Mouse (Mus musculus): ENCODE results near the gene Osgepl1. TPM values are rescaled to one million over a fixed set of nuclear protein-coding genes. Genes with fewer than 3 reads are reported as not detected.
"Not testable (repeated sequence)": the region's sequence is repeated elsewhere in the genome, so short reads cannot be mapped to it uniquely, and the experiment has no call there.

Osgepl1 gene
- polyA plus RNA-seq (2014; fragmentation: Nextera tagmentation; extraction: Ambion mirVana), result 30.1 and 35.5 TPM in 2 replicates

GRCm38 (mm10) chr1:53312989-53313967 is at the start of gene Osgepl1:
TSS of gene Osgepl1 (plus strand) at chr1:53313624.
- Histone ChIP-seq H3K27me3 (ENCODE audit: control insufficient read depth, insufficient read depth, low read length) (no peaks in the 10 kb centered on the region), H3K9me3 (ENCODE audit: control insufficient read depth, low read length) (no peaks in the 10 kb centered on the region), H3K27ac (ENCODE audit: low read depth, low read length) (peak within 1 kb of the TSS; percentile 37), H3K4me1 (replicated peaks; ENCODE audit: control insufficient read depth, insufficient read depth, low read length) (no peaks in the 10 kb centered on the region), H3K9ac (ENCODE audit: low read length) (peak within 1 kb of the TSS; percentile 74), H3K4me3 (ENCODE audit: low read depth, low read length) (peak within 1 kb of the TSS; percentile 51), H3K36me3 (ENCODE audit: control insufficient read depth, insufficient read depth, low read length) (no peaks in the 10 kb centered on the region; the same call in 1 of the 2 replicates), H3K4me2 (ENCODE audit: low read depth, low read length, severe bottlenecking) (peak within 1 kb of the TSS; percentile 59)
- DNase-seq (ENCODE audit: low spot score) (peak; percentile 90), ATAC-seq (replicated peaks; ENCODE audit: low FRiP score) (peak; percentile 98)
- 3% methylated on average over 27 of the region's 27 CpGs for WGBS

- not testable (repeated sequence) for H3K4me1 ChIP-seq (replicated peaks; ENCODE audit: control insufficient read depth, insufficient read depth, low read length); DNase-seq (ENCODE audit: low spot score); H3K4me3 ChIP-seq (ENCODE audit: low read depth, low read length); H3K9me3 ChIP-seq (ENCODE audit: control insufficient read depth, low read length); H3K9ac ChIP-seq (ENCODE audit: low read length); H3K36me3 ChIP-seq (ENCODE audit: control insufficient read depth, insufficient read depth, low read length); H3K27me3 ChIP-seq (ENCODE audit: control insufficient read depth, insufficient read depth, low read length); H3K27ac ChIP-seq (ENCODE audit: low read depth, low read length); ATAC-seq (replicated peaks; ENCODE audit: low FRiP score); H3K4me2 ChIP-seq (ENCODE audit: low read depth, low read length, severe bottlenecking)
Measured at GRCm38 (mm10) chr1:53264958-53265612, 48.3 kb upstream of the Osgepl1 start.

DNA sequence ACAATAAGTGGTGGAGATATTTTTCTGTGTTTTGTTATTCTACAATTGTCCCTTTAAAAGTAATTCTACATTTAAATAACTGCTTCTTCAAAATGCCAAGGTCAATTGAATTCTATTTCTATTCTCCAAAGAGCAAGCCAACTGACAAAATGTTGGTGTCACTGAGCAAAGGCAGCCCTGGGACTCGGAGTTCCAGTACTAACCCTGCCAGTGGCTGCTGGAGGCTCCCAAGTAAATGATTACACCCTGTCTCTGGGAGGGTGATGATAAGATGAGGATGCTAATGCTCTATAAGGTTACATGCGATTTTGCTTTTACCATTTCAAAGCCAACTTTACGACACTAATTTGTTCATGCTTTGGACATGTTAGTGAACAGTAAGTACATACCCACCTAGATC is 43.5 kb upstream of the Osgepl1 start:
- ATAC-seq (replicated peaks; ENCODE audit: low FRiP score), result no peak
- Histone ChIP-seq H3K9me3 (ENCODE audit: control insufficient read depth, low read length) (no peaks in the 10 kb centered on the region), H3K27ac (ENCODE audit: low read depth, low read length) (no peak overlapping the region), H3K4me3 (ENCODE audit: low read depth, low read length) (no peak overlapping the region), H3K4me2 (ENCODE audit: low read depth, low read length, severe bottlenecking) (no peak overlapping the region), H3K4me1 (replicated peaks; ENCODE audit: control insufficient read depth, insufficient read depth, low read length) (no peaks in the 10 kb centered on the region), H3K27me3 (ENCODE audit: control insufficient read depth, insufficient read depth, low read length) (no peaks in the 10 kb centered on the region), H3K9ac (ENCODE audit: low read length) (no peak overlapping the region), H3K36me3 (ENCODE audit: control insufficient read depth, insufficient read depth, low read length) (no peaks in the 10 kb centered on the region)
- 86% methylated on average over 3 of the region's 3 CpGs for WGBS
- no peak for DNase-seq (ENCODE audit: low spot score)

DNA sequence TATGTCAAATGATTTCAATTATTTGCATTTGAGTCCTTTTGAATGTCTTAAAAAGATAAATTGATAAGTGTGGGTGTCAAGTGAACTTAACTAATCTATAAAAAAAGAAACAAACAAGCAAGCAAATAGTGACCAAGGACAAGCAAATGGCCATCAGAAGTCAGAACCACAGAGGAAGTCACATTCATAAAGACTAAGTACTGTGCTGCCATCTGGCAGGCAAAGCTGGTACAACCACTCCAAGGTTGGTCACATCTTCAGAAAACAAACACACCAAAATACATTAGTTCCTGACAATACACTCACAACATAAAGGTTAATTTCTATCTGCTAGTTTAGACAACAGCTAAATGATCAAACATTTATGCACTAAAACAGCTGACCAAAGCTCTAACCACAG is 40.8 kb upstream of the Osgepl1 start:
- H3K4me3 ChIP-seq (ENCODE audit: low read depth, low read length), result no peak overlapping the region
- H3K4me1 ChIP-seq (replicated peaks; ENCODE audit: control insufficient read depth, insufficient read depth, low read length), result no peaks in the 10 kb centered on the region
- H3K9me3 ChIP-seq (ENCODE audit: control insufficient read depth, low read length), result no peaks in the 10 kb centered on the region
- no peaks in the 10 kb centered on the region for H3K27me3 ChIP-seq (ENCODE audit: control insufficient read depth, insufficient read depth, low read length)
- H3K27ac ChIP-seq (ENCODE audit: low read depth, low read length), result no peak overlapping the region
- no peak overlapping the region for H3K9ac ChIP-seq (ENCODE audit: low read length)
- no peaks in the 10 kb centered on the region for H3K36me3 ChIP-seq (ENCODE audit: control insufficient read depth, insufficient read depth, low read length)
- ATAC-seq (replicated peaks; ENCODE audit: low FRiP score), result no peak
- no peak overlapping the region for H3K4me2 ChIP-seq (ENCODE audit: low read depth, low read length, severe bottlenecking)
- no peak for DNase-seq (ENCODE audit: low spot score)

- H3K36me3 ChIP-seq (ENCODE audit: control insufficient read depth, insufficient read depth, low read length), result no peaks in the 10 kb centered on the region
- H3K9me3 ChIP-seq (ENCODE audit: control insufficient read depth, low read length), result no peaks in the 10 kb centered on the region
- WGBS, result 93% methylated on average over 3 of the region's 3 CpGs
- no peak overlapping the region for H3K4me2 ChIP-seq (ENCODE audit: low read depth, low read length, severe bottlenecking)
- no peak overlapping the region for H3K27ac ChIP-seq (ENCODE audit: low read depth, low read length)
- DNase-seq (ENCODE audit: low spot score), result no peak
- ATAC-seq (replicated peaks; ENCODE audit: low FRiP score), result no peak
- no peaks in the 10 kb centered on the region for H3K27me3 ChIP-seq (ENCODE audit: control insufficient read depth, insufficient read depth, low read length)
- no peak overlapping the region for H3K4me3 ChIP-seq (ENCODE audit: low read depth, low read length)
- H3K4me1 ChIP-seq (replicated peaks; ENCODE audit: control insufficient read depth, insufficient read depth, low read length), result no peaks in the 10 kb centered on the region
- no peak overlapping the region for H3K9ac ChIP-seq (ENCODE audit: low read length)
Measured at GRCm38 (mm10) chr1:53291197-53291596, 22.2 kb upstream of the Osgepl1 start.

DNA sequence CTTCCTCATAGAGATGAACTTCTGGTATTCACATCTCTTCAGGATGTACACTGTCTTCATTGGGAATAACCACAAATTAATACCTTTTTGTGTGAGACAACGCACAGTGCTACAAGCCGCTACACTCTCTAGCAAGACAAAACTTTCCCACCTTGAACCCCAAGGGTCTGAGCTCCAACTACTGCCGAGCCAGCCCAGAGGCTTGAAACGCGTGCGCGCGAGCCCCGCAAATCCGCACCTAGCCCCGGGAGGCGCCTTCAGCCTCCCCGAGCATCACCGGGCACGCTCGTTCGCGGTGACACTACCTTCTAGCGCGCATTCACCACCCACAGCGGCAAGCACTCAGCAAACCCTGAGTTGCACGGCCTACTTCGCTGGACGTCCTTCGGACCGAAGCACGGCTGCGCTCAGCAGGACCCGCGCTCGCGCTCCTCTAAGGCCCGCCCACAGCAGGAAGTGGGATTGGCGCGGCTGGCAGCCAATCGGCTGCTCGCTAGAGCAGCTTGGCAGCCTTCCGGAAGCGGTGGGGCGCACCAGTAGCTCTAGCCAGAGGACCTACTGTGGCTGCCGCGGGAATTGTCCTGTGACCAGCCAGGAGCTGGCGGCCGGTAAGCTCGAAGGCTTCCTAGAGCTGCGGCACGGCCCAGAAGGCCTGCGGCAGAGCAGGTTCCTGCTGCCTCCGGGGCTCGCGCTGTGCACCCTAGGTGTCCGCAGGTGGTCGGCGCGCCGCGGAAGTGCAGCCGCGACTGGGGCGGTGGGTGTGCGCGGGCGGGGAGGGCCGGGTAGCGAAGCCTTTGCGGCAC is 16.6 kb upstream of the Osgepl1 start, which contains the start of the genes Pms1, Ormdl1 and Gm28778:
Pms1 (minus strand) TSS at position 438 of the 803 bp plus-strand sequence.
Ormdl1 (plus strand) TSS at position 515 of the 803 bp plus-strand sequence.
Gm28778 (plus strand) TSS at position 531 of the 803 bp plus-strand sequence.
- no peaks in the 10 kb centered on the region for H3K9me3 ChIP-seq (ENCODE audit: control insufficient read depth, low read length)
- peak within 1 kb of the TSS; percentile 63 for H3K4me2 ChIP-seq (ENCODE audit: low read depth, low read length, severe bottlenecking)
- no peaks in the 10 kb centered on the region for H3K4me1 ChIP-seq (replicated peaks; ENCODE audit: control insufficient read depth, insufficient read depth, low read length)
- no peaks in the 10 kb centered on the region for H3K27me3 ChIP-seq (ENCODE audit: control insufficient read depth, insufficient read depth, low read length)
- H3K4me3 ChIP-seq (ENCODE audit: low read depth, low read length), result peak within 1 kb of the TSS; percentile 80
- peak; percentile 96 for DNase-seq (ENCODE audit: low spot score)
- under 1% methylated on average over 66 of the region's 66 CpGs for WGBS
- ATAC-seq (replicated peaks; ENCODE audit: low FRiP score), result peak; percentile 100
- peak within 1 kb of the TSS; percentile 81 for H3K27ac ChIP-seq (ENCODE audit: low read depth, low read length)
- no peaks in the 10 kb centered on the region for H3K36me3 ChIP-seq (ENCODE audit: control insufficient read depth, insufficient read depth, low read length)
- H3K9ac ChIP-seq (ENCODE audit: low read length), result peak within 1 kb of the TSS; percentile 91

- no peak overlapping the region for H3K4me3 ChIP-seq (ENCODE audit: low read depth, low read length)
- DNase-seq (ENCODE audit: low spot score), result no peak
- H3K4me1 ChIP-seq (replicated peaks; ENCODE audit: control insufficient read depth, insufficient read depth, low read length), result no peaks in the 10 kb centered on the region
- 87% methylated on average over 4 of the region's 4 CpGs for WGBS
- no peaks in the 10 kb centered on the region for H3K27me3 ChIP-seq (ENCODE audit: control insufficient read depth, insufficient read depth, low read length)
- H3K36me3 ChIP-seq (ENCODE audit: control insufficient read depth, insufficient read depth, low read length), result no peaks in the 10 kb centered on the region; the same call in 1 of the 2 replicates
- no peaks in the 10 kb centered on the region for H3K9me3 ChIP-seq (ENCODE audit: control insufficient read depth, low read length)
- no peak overlapping the region for H3K4me2 ChIP-seq (ENCODE audit: low read depth, low read length, severe bottlenecking)
- ATAC-seq (replicated peaks; ENCODE audit: low FRiP score), result no peak
- no peak overlapping the region for H3K27ac ChIP-seq (ENCODE audit: low read depth, low read length)
- no peak overlapping the region for H3K9ac ChIP-seq (ENCODE audit: low read length)
Measured at GRCm38 (mm10) chr1:53300506-53300905, 12.9 kb upstream of the Osgepl1 start.
